Mouse (Mus musculus) embryonic facial prominence, embryonic 10.5 days (tissue): ENCODE data around the gene Arhgef12. TPM values are rescaled to one million over a fixed set of nuclear protein-coding genes. Genes with fewer than 3 reads are reported as not detected.

Experiments
- DNase-seq: peaks from one replicate; pipeline ENCODE4 v3.0.0-alpha.2; 2017; ENCODE audit warnings: low spot score
- H3K27ac ChIP-seq: fragments of 300-500 bp; sonication (generic); replicated peaks from 2 replicates; pipeline ENCODE4 v1.5.1; 2016; ENCODE audit warnings: mild to moderate bottlenecking
- H3K27me3 ChIP-seq: fragments of 300-500 bp; sonication (generic); replicated peaks from 2 replicates; pipeline ENCODE4 v1.6.1; 2016; ENCODE audit warnings: low read depth, mild to moderate bottlenecking; ENCODE audit not compliant: poor library complexity, severe bottlenecking
- H3K36me3 ChIP-seq: fragments of 300-500 bp; sonication (generic); replicated peaks from 2 replicates; pipeline ENCODE4 v1.6.1; 2016; ENCODE audit warnings: mild to moderate bottlenecking, moderate library complexity
- H3K4me1 ChIP-seq: fragments of 300-500 bp; sonication (generic); 2 replicates; pipeline ENCODE4 v1.6.1; 2016
- H3K4me3 ChIP-seq: fragments of 300-500 bp; sonication (generic); 2 replicates; pipeline ENCODE4 v1.5.1; 2016; ENCODE audit warnings: mild to moderate bottlenecking, moderate library complexity
- H3K9me3 ChIP-seq: fragments of 300-500 bp; sonication (generic); 2 replicates; pipeline ENCODE4 v1.6.1; 2016; ENCODE audit warnings: mild to moderate bottlenecking
- WGBS: fragments of 180-500 bp; shearing (Covaris S2); methylation state at CpG from one replicate; pipeline ENCODE4 v1.1.7; 2016; 5-methylcytosine and 5-hydroxymethylcytosine counted together
- polyA plus RNA-seq: library from polyadenylated mRNA; unstranded; fragments of >200 nt; fragmentation: Nextera tagmentation; extraction: Ambion mirVana; gene quantifications from 2 replicates; pipeline ENCODE4 v1.2.1, GENCODE M21; 2016

Gene Arhgef12
- polyA plus RNA-seq, 1 experiment from 2014 or later, result 9.3 TPM

- Histone ChIP-seq H3K36me3 (no peaks in the 10 kb centered on the region), H3K4me3 (no peak overlapping the region), H3K27ac (no peak overlapping the region), H3K27me3 (no peaks in the 10 kb centered on the region), H3K9me3 (no peaks in the 10 kb centered on the region), H3K4me1 (peaks cover 5% of the 10 kb centered on the region; the same call in 1 of the 2 replicates)
- WGBS, result 47% methylated on average over 1 of the region's 1 CpGs
- DNase-seq, result no peak
These were observed 45.5 kb downstream of the Arhgef12 start for GRCm38 (mm10) chr9:43061545-43061944.

GRCm38 (mm10) chr9:43050391-43050790 lies 56.6 kb downstream of the Arhgef12 start:
- no peak overlapping the region for H3K27ac ChIP-seq

GRCm38 (mm10) chr9:43044481-43044880 lies 62.6 kb downstream of the Arhgef12 start:
- Histone ChIP-seq H3K36me3 (peaks cover 24% of the 10 kb centered on the region), H3K27ac (no peak overlapping the region), H3K4me1 (0 out of 2 replicates have a peak, but pooled peaks cover 2% of the 10 kb centered on the region), H3K27me3 (no peaks in the 10 kb centered on the region), H3K9me3 (no peaks in the 10 kb centered on the region), H3K4me3 (no peak overlapping the region)
- no peak for DNase-seq

More at GRCm38 (mm10) chr9:43050391-43050790, 56.6 kb downstream of the Arhgef12 start:
- Histone ChIP-seq H3K27me3 (no peaks in the 10 kb centered on the region), H3K9me3 (0 out of 2 replicates have a peak, but pooled peaks cover 3% of the 10 kb centered on the region), H3K4me1 (0 out of 2 replicates have a peak, but pooled peaks cover 2% of the 10 kb centered on the region), H3K4me3 (no peak overlapping the region), H3K36me3 (peaks cover 5% of the 10 kb centered on the region)
- whole genome bisulfite sequencing, result 95% methylated on average over 2 of the region's 2 CpGs
- no peak for DNase-seq

GRCm38 (mm10) chr9:43038466-43038865 lies 68.6 kb downstream of the Arhgef12 start:
- no peak overlapping the region for H3K4me3 ChIP-seq
- no peaks in the 10 kb centered on the region for H3K4me1 ChIP-seq
- no peaks in the 10 kb centered on the region for H3K9me3 ChIP-seq
- H3K27ac ChIP-seq, result no peak overlapping the region
- no peak for DNase-seq
- no peaks in the 10 kb centered on the region for H3K27me3 ChIP-seq
- 89% methylated on average over 8 of the region's 8 CpGs for WGBS
- peaks cover 26% of the 10 kb centered on the region for H3K36me3 ChIP-seq

GRCm38 (mm10) chr9:43035208-43035607 lies 71.8 kb downstream of the Arhgef12 start:
- Histone ChIP-seq H3K27ac (no peak overlapping the region), H3K36me3 (peaks cover 7% of the 10 kb centered on the region), H3K27me3 (no peaks in the 10 kb centered on the region), H3K4me3 (no peak overlapping the region), H3K4me1 (peaks cover 13% of the 10 kb centered on the region), H3K9me3 (no peaks in the 10 kb centered on the region)
- WGBS, result 75% methylated on average over 4 of the region's 4 CpGs
- DNase-seq, result no peak

- H3K36me3 ChIP-seq, result peaks cover under 1% of the 10 kb centered on the region; the same call in 1 of the 2 replicates
- no peaks in the 10 kb centered on the region for H3K27me3 ChIP-seq
- DNase-seq, result no peak
- no peak overlapping the region for H3K27ac ChIP-seq
- H3K4me1 ChIP-seq, result peaks cover 13% of the 10 kb centered on the region
- H3K9me3 ChIP-seq, result no peaks in the 10 kb centered on the region
- H3K4me3 ChIP-seq, result no peak overlapping the region
These were observed 72.8 kb downstream of the Arhgef12 start for GRCm38 (mm10) chr9:43034273-43034672.

- Histone ChIP-seq H3K27ac (no peak overlapping the region), H3K36me3 (peaks cover 17% of the 10 kb centered on the region), H3K4me1 (peaks cover 13% of the 10 kb centered on the region), H3K9me3 (no peaks in the 10 kb centered on the region), H3K27me3 (no peaks in the 10 kb centered on the region), H3K4me3 (no peak overlapping the region)
- no peak for DNase-seq
- WGBS, result 73% methylated on average over 5 of the region's 5 CpGs
These were observed 79.3 kb downstream of the Arhgef12 start for GRCm38 (mm10) chr9:43027757-43028156.

- Histone ChIP-seq H3K27me3 (no peaks in the 10 kb centered on the region), H3K36me3 (peaks cover 36% of the 10 kb centered on the region), H3K27ac (no peak overlapping the region), H3K4me1 (no peaks in the 10 kb centered on the region), H3K9me3 (no peaks in the 10 kb centered on the region), H3K4me3 (no peak overlapping the region)
- no peak for DNase-seq
- WGBS, result 88% methylated on average over 5 of the region's 5 CpGs
These were observed 85.4 kb downstream of the Arhgef12 start for GRCm38 (mm10) chr9:43021515-43022251.

GRCm38 (mm10) chr9:43019656-43020055 lies 87.4 kb downstream of the Arhgef12 start:
- Histone ChIP-seq H3K36me3 (peaks cover 41% of the 10 kb centered on the region), H3K27ac (no peak overlapping the region), H3K9me3 (no peaks in the 10 kb centered on the region), H3K4me1 (no peaks in the 10 kb centered on the region), H3K27me3 (no peaks in the 10 kb centered on the region), H3K4me3 (no peak overlapping the region)
- no peak for DNase-seq
- 93% methylated on average over 9 of the region's 9 CpGs for WGBS

- H3K36me3 ChIP-seq, result peaks cover 57% of the 10 kb centered on the region
- no peak for DNase-seq
- 90% methylated on average over 5 of the region's 5 CpGs for WGBS
- H3K9me3 ChIP-seq, result no peaks in the 10 kb centered on the region
- H3K4me3 ChIP-seq, result no peak overlapping the region
- H3K27ac ChIP-seq, result no peak overlapping the region
- H3K27me3 ChIP-seq, result no peaks in the 10 kb centered on the region
- no peaks in the 10 kb centered on the region for H3K4me1 ChIP-seq
These were observed 91.3 kb downstream of the Arhgef12 start for GRCm38 (mm10) chr9:43015786-43016185.

- 92% methylated on average over 2 of the region's 2 CpGs for WGBS
- DNase-seq, result no peak
- no peaks in the 10 kb centered on the region for H3K27me3 ChIP-seq
- no peaks in the 10 kb centered on the region for H3K4me1 ChIP-seq
- H3K4me3 ChIP-seq, result no peak overlapping the region
- H3K27ac ChIP-seq, result no peak overlapping the region
- H3K9me3 ChIP-seq, result no peaks in the 10 kb centered on the region
- peaks cover 57% of the 10 kb centered on the region for H3K36me3 ChIP-seq
These were observed 91.7 kb downstream of the Arhgef12 start for GRCm38 (mm10) chr9:43015366-43015765.

GRCm38 (mm10) chr9:43014886-43015285 lies 92.2 kb downstream of the Arhgef12 start:
- WGBS, result 92% methylated on average over 1 of the region's 1 CpGs
- Histone ChIP-seq H3K4me3 (no peak overlapping the region), H3K36me3 (peaks cover 57% of the 10 kb centered on the region), H3K27ac (no peak overlapping the region), H3K27me3 (no peaks in the 10 kb centered on the region), H3K9me3 (no peaks in the 10 kb centered on the region), H3K4me1 (no peaks in the 10 kb centered on the region)
- no peak for DNase-seq

GRCm38 (mm10) chr9:43012541-43012940 lies 94.5 kb downstream of the Arhgef12 start:
- no peaks in the 10 kb centered on the region for H3K27me3 ChIP-seq
- 88% methylated on average over 5 of the region's 5 CpGs for WGBS

More at GRCm38 (mm10) chr9:43012541-43012940, 94.5 kb downstream of the Arhgef12 start:
- Histone ChIP-seq H3K4me1 (no peaks in the 10 kb centered on the region), H3K36me3 (peaks cover 61% of the 10 kb centered on the region), H3K4me3 (no peak overlapping the region), H3K27ac (no peak overlapping the region), H3K9me3 (no peaks in the 10 kb centered on the region)
- no peak for DNase-seq
